Mouse (Mus musculus) right cerebral cortex, adult 18-20 months (tissue): ENCODE measurements around the gene Hist1h1b.
"Not testable (repeated sequence)": the region's sequence is repeated elsewhere in the genome, so short reads cannot be mapped to it uniquely, and the experiment has no call there.

Source experiments
- DNase-seq: peaks from one replicate; pipeline ENCODE4 v3.0.0; 2022; ENCODE audit warnings: mixed read lengths

The Hist1h1b gene

DNA sequence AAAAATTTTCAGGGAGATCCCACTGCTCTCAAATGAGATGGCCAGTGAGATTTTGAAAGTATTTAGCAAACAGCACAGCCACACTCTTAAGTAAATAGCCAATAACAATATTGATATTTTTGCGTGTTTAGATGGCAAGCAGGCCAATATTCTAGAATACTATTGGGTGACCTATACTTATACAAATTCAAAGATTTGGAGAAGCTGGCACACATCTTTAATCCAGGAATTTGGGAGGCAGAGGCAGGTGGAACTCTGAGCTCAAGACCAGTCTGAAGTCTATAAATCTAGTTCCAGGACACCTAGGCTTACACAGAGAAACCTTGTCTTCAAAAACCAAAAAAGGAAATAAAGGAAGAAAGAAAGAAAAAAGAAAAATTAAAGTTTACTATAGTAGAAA, 1.2 kb upstream of the Hist1h1b start:
- DNase-seq = no peak

DNA sequence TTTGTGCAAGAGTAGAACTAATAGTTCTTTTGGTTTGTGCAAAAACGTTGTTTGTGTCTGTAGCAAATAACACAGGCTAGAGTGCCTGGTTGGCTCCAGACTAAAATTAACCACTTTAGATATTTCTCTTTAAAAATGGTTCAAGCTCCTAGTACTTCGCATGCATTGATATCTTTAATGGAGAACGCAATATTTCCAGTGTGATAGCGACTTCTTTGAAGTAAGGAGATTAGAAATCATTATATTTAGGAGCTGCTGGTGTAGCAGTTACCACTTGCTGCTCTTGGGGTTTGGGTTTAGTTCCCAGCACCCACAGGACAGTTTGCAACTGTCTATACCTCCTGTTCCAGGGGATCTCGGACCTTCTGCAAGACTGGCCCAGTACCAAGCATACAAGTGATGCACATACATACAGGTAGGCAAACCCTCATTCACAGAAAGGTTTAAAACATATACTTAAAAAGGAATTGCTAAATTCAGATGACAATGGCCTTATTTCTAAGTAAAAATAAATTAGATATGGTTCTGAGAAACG, 663 bp upstream of the Hist1h1b start:
- DNase-seq = no peak

DNA sequence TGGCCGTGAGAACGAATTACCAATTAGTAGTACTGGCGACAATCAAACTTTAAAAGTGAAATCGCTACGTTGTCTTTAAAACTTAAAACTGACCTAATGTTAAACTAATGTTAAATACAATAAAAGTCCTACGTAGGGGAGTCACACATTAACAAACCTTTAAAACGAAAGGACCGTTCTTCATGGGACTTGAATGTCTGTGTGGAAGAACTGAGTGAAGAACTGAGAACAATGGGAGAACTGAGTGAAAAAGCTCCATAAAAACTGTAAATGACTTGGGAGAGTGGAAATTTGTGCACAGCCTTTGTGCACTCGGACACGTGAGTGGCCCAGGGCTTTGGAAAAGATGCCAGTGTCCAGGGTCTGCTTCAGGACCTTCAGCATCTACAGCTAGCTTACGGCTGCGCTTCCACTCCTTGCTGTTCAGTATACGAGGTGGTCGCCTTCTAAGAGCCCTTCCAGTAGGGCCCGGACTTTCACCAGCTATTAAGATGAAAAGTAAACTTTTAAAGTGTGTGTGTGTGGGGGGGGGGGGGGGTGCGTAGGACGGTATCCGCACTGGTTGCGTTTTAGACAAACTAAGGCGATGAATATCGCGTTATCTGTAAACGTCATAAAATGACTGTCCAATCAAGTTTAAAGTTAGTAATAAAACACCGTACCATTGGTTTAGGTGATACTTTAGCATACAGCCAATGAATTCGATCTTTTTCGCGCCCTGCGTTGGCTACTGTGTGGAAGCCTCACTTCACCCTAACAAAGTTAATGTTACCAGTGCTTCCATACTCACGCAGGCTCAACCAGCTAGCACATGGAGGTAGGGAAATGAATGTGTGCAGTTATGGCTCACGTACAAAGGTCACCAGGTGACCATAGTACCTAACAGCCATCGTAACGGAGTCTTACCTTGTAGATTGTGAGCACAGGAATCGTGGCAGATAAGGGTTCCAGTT, 1.3 kb downstream of the Hist1h1b start:
- DNase-seq = peak; percentile 68

DNA sequence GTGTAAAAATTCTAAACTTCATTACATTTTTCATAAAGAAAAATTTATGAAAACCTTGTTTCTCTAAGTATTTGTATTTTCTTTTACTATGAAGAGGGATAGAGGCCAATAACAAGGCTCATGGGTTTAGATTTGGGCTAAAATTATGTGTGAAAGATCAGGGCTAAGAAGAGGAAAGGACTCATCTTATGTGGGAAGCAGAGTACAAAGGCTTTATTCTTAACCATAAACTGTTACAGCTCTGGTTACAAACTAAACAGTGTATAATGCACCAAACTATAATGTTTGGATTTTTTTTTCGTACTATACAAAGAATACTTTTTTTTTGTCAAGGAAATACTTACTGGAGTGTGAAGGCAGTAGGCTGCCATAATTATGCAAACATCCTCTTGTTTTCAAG, 24.7 kb downstream of the Hist1h1b start:
- no peak for DNase-seq

GRCm38 (mm10) chr13:21754294-21755001, 26.0 kb downstream of the Hist1h1b start:
- not testable (repeated sequence) for DNase-seq

GRCm38 (mm10) chr13:21753524-21754285, 26.7 kb downstream of the Hist1h1b start, which contains the start of the genes Hist1h2ak and Hist1h2bn:
Hist1h2ak (minus strand) TSS chr13:21753827.
Hist1h2bn (plus strand) TSS chr13:21754123.
- DNase-seq = peak; percentile 90

DNA sequence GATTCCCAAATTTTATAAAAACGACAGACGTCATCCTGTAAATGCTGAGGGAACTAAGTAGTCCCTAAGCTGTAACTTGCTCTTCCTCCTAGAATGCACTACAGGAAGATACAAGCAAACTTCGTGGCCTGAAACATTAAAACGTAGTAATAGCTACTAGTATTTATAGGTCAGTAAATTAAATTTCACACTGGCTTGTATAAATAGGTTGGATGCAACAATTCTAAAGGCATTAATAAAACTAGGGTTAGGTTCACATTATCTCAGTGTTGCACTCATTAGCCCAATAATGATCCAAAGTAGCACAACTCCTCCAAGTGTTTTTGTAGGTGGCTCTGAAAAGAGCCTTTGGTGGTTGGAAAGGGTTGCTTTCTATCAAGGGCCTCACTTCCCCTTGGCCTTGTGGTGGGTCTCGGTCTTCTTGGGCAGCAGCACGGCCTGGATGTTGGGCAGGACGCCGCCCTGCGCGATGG, 27.3 kb downstream of the Hist1h1b start:
- no peak for DNase-seq

DNA sequence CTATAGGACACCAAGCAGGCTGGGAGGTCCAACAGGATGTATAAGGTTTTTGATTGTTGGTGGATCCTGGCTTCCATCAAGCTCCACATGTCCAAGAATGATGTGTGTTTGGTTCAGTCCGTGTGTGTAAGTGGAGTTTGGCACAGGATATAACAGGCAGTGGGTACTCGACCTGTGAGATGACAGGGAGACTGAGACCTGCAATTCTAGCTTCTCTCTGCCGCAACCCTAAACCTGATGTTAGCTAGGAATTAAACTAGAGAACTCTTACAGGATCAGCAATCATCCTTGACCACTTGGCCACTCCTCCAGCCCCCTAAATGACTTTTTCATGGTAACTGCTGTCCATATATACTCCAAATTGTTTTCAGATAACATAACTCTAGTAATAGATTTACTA, 28.1 kb downstream of the Hist1h1b start:
- DNase-seq = no peak

DNA sequence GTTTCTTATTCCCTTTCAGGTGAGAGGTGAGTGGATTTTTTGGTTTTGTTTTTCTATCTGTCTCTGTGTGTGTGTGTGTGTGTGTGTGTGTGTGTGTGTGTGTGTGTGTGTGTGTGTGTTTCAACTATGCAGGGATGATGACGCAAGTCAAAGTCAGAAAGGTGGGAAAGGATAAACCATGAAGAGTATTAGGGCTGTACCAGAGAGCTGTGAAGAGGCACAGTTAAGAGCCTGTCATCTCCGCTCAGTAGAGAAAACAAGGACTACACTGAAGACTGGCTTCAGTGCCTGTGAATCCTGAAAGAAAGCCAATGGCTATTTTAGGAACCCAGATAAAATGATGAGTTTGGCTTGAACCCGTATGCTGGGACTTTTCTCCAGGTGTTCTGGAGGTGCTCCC, 28.6 kb downstream of the Hist1h1b start:
- DNase-seq = no peak

GRCm38 (mm10) chr13:21751417-21751816, 29.0 kb downstream of the Hist1h1b start:
- DNase-seq = no peak

DNA sequence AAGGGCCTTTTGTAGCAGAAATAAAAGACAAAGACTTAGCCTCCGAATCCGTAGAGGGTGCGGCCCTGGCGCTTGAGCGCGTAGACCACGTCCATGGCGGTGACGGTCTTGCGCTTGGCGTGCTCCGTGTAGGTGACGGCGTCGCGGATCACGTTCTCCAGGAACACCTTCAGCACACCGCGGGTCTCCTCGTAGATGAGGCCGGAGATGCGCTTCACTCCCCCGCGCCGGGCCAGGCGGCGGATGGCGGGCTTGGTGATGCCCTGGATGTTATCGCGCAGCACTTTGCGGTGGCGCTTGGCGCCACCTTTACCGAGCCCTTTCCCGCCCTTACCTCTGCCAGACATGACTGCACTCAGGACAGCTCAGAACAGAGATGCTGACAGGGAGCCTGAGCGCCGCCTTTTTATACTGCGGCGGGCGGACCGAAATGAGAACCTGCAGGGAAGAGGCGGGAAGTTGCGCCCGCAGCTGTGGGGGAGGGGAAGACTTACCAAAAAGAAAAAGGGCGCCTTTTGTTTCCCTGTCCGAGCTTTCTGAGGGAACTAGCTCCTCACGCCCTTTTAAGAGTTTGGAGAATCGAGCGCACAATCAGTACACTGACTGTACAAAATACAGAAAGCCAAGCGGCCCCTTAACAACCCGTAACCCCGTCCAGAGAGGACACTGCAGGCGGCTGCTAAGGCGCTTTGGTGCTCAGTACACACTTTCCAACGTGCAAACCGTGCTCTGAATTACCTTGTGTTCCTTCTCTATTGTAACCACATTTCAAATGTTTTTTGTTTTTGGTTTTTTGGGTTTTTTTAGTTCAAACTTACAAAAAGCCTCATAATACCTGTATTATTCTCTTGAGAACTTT, 30.0 kb downstream of the Hist1h1b start, which contains the start of gene Hist1h4k:
TSS of gene Hist1h4k (minus strand) at position 347 of the 859 bp plus-strand sequence.
- peak; percentile 92 for DNase-seq

DNA sequence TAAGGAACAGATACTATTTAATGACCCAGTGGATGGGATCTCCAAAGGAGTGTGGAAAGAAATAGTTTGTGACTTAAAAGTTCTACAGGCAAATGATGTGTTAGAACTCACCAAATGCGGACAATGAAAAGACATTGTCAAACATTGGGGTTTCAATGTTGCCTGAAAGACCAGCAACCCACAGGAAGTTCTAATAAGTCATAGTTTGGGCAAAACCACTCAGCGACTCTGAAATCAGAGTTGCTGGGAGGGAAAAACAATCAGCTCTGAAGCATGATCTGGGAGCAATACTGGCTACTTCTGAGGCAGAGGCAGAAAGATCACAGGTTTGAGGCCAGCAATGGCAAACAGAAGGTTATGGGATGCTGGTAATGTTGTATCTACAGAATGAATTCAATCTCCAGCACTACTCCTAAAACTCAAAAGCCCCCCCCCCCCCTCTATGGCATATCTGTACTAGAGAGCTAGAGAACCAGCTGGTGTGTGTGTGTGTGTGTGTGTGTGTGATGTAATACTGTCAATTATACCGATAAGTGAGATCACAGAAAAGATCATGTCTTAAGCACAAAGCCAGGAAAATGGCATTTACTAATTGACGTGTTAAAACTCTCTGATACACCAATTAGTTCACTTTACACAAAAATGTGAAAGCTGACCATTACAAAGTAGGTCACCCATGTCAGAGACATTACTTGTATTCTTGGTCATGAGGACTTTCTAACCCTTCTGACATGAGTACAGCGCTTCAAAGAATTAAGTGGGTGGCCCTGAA, 30.9 kb downstream of the Hist1h1b start:
- no peak for DNase-seq

DNA sequence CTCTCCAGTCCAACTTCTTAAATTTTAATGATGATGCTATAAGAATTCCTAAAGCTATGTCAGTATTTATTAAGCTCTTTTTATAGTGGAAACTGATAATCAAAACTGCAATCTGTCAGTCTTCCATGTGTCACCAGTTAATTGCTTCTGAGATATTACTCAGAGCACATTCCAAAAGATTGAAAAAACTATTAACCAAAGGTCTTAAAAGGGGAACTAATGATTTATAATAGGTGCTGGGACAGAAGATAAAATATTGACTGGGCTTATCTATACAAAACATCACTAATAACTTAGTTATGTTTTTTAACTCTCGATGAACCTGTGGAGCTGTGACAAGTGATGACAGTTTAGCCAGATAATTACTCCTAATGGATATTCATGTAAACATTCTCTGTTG, 35.4 kb downstream of the Hist1h1b start:
- DNase-seq = no peak

DNA sequence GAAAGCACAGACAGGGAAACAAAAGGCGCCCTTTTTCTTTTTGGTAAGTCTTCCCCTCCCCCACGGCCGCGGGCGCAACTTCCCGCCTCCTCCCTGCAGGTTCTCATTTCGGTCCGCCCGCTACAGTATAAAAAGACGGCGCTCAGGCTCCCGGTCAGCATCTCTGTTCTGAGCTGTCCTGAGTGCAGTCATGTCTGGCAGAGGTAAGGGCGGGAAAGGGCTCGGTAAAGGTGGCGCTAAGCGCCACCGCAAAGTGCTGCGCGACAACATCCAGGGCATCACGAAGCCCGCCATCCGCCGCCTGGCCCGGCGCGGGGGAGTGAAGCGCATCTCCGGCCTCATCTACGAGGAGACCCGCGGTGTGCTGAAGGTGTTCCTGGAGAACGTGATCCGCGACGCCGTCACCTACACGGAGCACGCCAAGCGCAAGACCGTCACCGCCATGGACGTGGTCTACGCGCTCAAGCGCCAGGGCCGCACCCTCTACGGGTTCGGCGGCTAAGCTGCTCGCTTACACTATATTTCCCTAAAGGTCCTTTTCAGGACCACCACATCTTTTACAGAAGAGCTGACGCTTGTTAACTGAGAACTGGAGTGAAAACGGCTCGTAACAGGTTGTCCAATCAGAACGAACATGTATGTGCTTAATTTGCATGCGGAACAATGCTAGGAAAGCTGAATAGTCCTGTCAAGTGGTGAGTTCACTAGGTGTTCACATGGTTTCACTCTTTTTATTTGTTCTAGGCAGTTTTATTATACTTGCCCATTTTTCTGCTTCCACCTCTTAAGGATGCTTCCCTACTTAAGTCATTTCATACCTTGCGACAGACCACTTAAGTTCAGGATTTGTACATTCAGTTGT, 45.3 kb downstream of the Hist1h1b start, which contains the start of gene Hist1h4j:
TSS of gene Hist1h4j (plus strand) at position 159 of the 862 bp plus-strand sequence.
- peak; percentile 74 for DNase-seq

GRCm38 (mm10) chr13:21734010-21734905, 46.2 kb downstream of the Hist1h1b start:
- peak; percentile 71 for DNase-seq

GRCm38 (mm10) chr13:21733466-21733865, 47.0 kb downstream of the Hist1h1b start:
- no peak for DNase-seq
